Mouse (Mus musculus): Measurements from ENCODE around the gene Tmprss7. TPM values are rescaled to one million over a fixed set of nuclear protein-coding genes. Genes with fewer than 3 reads are reported as not detected.

Gene Tmprss7
- total and polyA plus RNA-seq, 3 experiments, result not detected

GRCm38 (mm10) chr16:45736724-45737123 lies 43.3 kb upstream of the Tmprss7 start:
- no peaks in the 10 kb centered on the region for H3K9me3 ChIP-seq (replicated peaks; ENCODE audit: low read length)
- H3K4me3 ChIP-seq (replicated peaks in 1 of 3; ENCODE audit: low read depth in 2 of 3, low read length in 2 of 3, poor library complexity in 1 of 3), result no peak overlapping the region
- dilution Hi-C loops (cut with MboI; ENCODE audit: extremely low pct_ligation_motif_present, extremely low pct_unique_long_range_greater_than_20kb, low sequenced_read_pairs), result no loop called here
- H3K36me3 ChIP-seq (replicated peaks in 1 of 2; ENCODE audit: control insufficient read depth in 1 of 2, insufficient read depth in 1 of 2, low read length in 1 of 2), result peaks cover 42 to 73% of the 10 kb centered on the region in 2 experiments
- no peak overlapping the region for H3K9ac ChIP-seq (ENCODE audit: insufficient read depth, low read depth)
- in situ Hi-C loops (cut with MboI; ENCODE audit: low pct_ligation_motif_present, low pct_unique_long_range_greater_than_20kb, low sequenced_read_pairs), result no loop called here
- H3K27ac ChIP-seq (ENCODE audit: insufficient read depth, low read depth), result no peak overlapping the region
- H3K27me3 ChIP-seq (replicated peaks), result no peaks in the 10 kb centered on the region
- H3K4me2 ChIP-seq (ENCODE audit: insufficient read depth, low read depth, poor library complexity, severe bottlenecking), result no peak overlapping the region
- DNase-seq (ENCODE audit: extremely low read depth), result peak; percentile 32
- H3K4me1 ChIP-seq (ENCODE audit: control insufficient read depth in 1 of 2, insufficient read depth in 2 of 2), result peaks cover 9 to 39% of the 10 kb centered on the region in 2 experiments; a peak in 3 of 4 replicates
- TF ChIP-seq RAD21 (IDR thresholded peaks at IDR 0.05; ENCODE audit: low read depth, low read length) (no peak), KAT2A (IDR thresholded peaks at IDR 0.05; ENCODE audit: insufficient replicate concordance, low read length) (no peak), CTCF (conservative IDR thresholded peaks at IDR 0.05 in 1 of 2, IDR thresholded peaks at IDR 0.05 in 1 of 2; ENCODE audit: low read depth in 2 of 2, low read length in 2 of 2) (no peak)
- H3K79me2 ChIP-seq (replicated peaks; ENCODE audit: control insufficient read depth, extremely low read depth, insufficient read depth, poor library complexity, severe bottlenecking), result peaks cover 23% of the 10 kb centered on the region

- Histone ChIP-seq H3K9ac (ENCODE audit: insufficient read depth, low read depth) (no peak overlapping the region), H3K79me2 (replicated peaks; ENCODE audit: control insufficient read depth, extremely low read depth, insufficient read depth, poor library complexity, severe bottlenecking) (no peaks in the 10 kb centered on the region), H3K4me1 (ENCODE audit: control insufficient read depth in 1 of 2, insufficient read depth in 2 of 2) (no peaks in the 10 kb centered on the region), H3K9me3 (replicated peaks; ENCODE audit: low read length) (no peaks in the 10 kb centered on the region), H3K27ac (ENCODE audit: insufficient read depth, low read depth) (no peak overlapping the region), H3K4me3 (replicated peaks in 1 of 3; ENCODE audit: low read depth in 2 of 3, low read length in 2 of 3, poor library complexity in 1 of 3) (no peak overlapping the region), H3K4me2 (ENCODE audit: insufficient read depth, low read depth, poor library complexity, severe bottlenecking) (no peak overlapping the region), H3K36me3 (replicated peaks in 1 of 2; ENCODE audit: control insufficient read depth in 1 of 2, insufficient read depth in 1 of 2, low read length in 1 of 2) (peaks cover 26 to 69% of the 10 kb centered on the region in 2 experiments), H3K27me3 (replicated peaks) (no peaks in the 10 kb centered on the region)
- in situ Hi-C loops (cut with MboI; ENCODE audit: low pct_ligation_motif_present, low pct_unique_long_range_greater_than_20kb, low sequenced_read_pairs), result no loop called here
- DNase-seq (ENCODE audit: extremely low read depth), result no peak
- no peak for TF ChIP-seq BHLHE40 (IDR thresholded peaks at IDR 0.05; ENCODE audit: low read depth, low read length)
- no peak for TF ChIP-seq KAT2A (IDR thresholded peaks at IDR 0.05; ENCODE audit: insufficient replicate concordance, low read length)
- no peak for TF ChIP-seq MYC (IDR thresholded peaks at IDR 0.05; ENCODE audit: low read depth, low read length)
- no peak for TF ChIP-seq HCFC1 (IDR thresholded peaks at IDR 0.05; ENCODE audit: low read depth, low read length)
- TF ChIP-seq RAD21 (IDR thresholded peaks at IDR 0.05; ENCODE audit: low read depth, low read length), result no peak
- TF ChIP-seq MAX (IDR thresholded peaks at IDR 0.05; ENCODE audit: low read length), result no peak
- dilution Hi-C loops (cut with MboI; ENCODE audit: extremely low pct_ligation_motif_present, extremely low pct_unique_long_range_greater_than_20kb, low sequenced_read_pairs), result no loop called here
These were observed 35.7 kb upstream of the Tmprss7 start for GRCm38 (mm10) chr16:45729163-45729562.

GRCm38 (mm10) chr16:45724742-45725102 lies 31.3 kb upstream of the Tmprss7 start:
- Histone ChIP-seq H3K27ac (ENCODE audit: insufficient read depth, low read depth) (no peak overlapping the region), H3K9ac (ENCODE audit: insufficient read depth, low read depth) (no peak overlapping the region), H3K9me3 (replicated peaks; ENCODE audit: low read length) (no peaks in the 10 kb centered on the region), H3K4me2 (ENCODE audit: insufficient read depth, low read depth, poor library complexity, severe bottlenecking) (no peak overlapping the region), H3K79me2 (replicated peaks; ENCODE audit: control insufficient read depth, extremely low read depth, insufficient read depth, poor library complexity, severe bottlenecking) (no peaks in the 10 kb centered on the region), H3K4me3 (replicated peaks in 1 of 3; ENCODE audit: low read depth in 2 of 3, low read length in 2 of 3, poor library complexity in 1 of 3) (no peak overlapping the region), H3K4me1 (ENCODE audit: control insufficient read depth in 1 of 2, insufficient read depth in 2 of 2) (no peaks in the 10 kb centered on the region), H3K36me3 (replicated peaks in 1 of 2; ENCODE audit: control insufficient read depth in 1 of 2, insufficient read depth in 1 of 2, low read length in 1 of 2) (peaks cover 6 to 70% of the 10 kb centered on the region in 2 experiments), H3K27me3 (replicated peaks) (no peaks in the 10 kb centered on the region)
- no peak for TF ChIP-seq IRF4 (IDR thresholded peaks at IDR 0.05; ENCODE audit: low read depth, low read length)
- no peak for TF ChIP-seq ZKSCAN1 (IDR thresholded peaks at IDR 0.05; ENCODE audit: borderline replicate concordance, low read depth, low read length)
- no peak for TF ChIP-seq POLR2A (IDR thresholded peaks at IDR 0.05; ENCODE audit: low read depth, low read length)
- TF ChIP-seq TCF12 (IDR thresholded peaks at IDR 0.05; ENCODE audit: low read depth, low read length), result no peak
- no peak for TF ChIP-seq GABPA (IDR thresholded peaks at IDR 0.05; ENCODE audit: insufficient replicate concordance, low read depth, low read length)
- no peak for TF ChIP-seq POLR2AphosphoS2 (IDR thresholded peaks at IDR 0.05; ENCODE audit: low read depth, low read length)
- no peak for TF ChIP-seq SIN3A (IDR thresholded peaks at IDR 0.05; ENCODE audit: low read length)
- no peak for TF ChIP-seq E2F4 (IDR thresholded peaks at IDR 0.05; ENCODE audit: insufficient replicate concordance, low read depth, low read length)
- no peak for TF ChIP-seq NELFE (IDR thresholded peaks at IDR 0.05; ENCODE audit: low read depth, low read length)
- TF ChIP-seq ZC3H11A (IDR thresholded peaks at IDR 0.05; ENCODE audit: low read depth, low read length), result no peak
- no peak for TF ChIP-seq EP300 (IDR thresholded peaks at IDR 0.05; ENCODE audit: low read length)
- TF ChIP-seq JUN (IDR thresholded peaks at IDR 0.05; ENCODE audit: insufficient read depth, low read depth, low read length), result no peak
- no peak for TF ChIP-seq ELF1 (IDR thresholded peaks at IDR 0.05; ENCODE audit: low read depth, low read length)
- no peak for TF ChIP-seq CHD2 (IDR thresholded peaks at IDR 0.05; ENCODE audit: low read length)
- TF ChIP-seq MAFK (IDR thresholded peaks at IDR 0.05; ENCODE audit: insufficient replicate concordance, low read length), result no peak
- in situ Hi-C loops (cut with MboI; ENCODE audit: low pct_ligation_motif_present, low pct_unique_long_range_greater_than_20kb, low sequenced_read_pairs), result no loop called here
- dilution Hi-C loops (cut with MboI; ENCODE audit: extremely low pct_ligation_motif_present, extremely low pct_unique_long_range_greater_than_20kb, low sequenced_read_pairs), result no loop called here
- DNase-seq (ENCODE audit: extremely low read depth), result no peak

All from CH12.LX (cell line).